Mouse (Mus musculus): Measurements from ENCODE around the gene Igfbp6.

Igfbp6 gene

GRCm38 (mm10) chr15:102108651-102109525 lies 35.3 kb upstream of the Igfbp6 start:
- DNase-seq (ENCODE audit: extremely low spot score): peak; percentile 76

GRCm38 (mm10) chr15:102110271-102110670 lies 33.9 kb upstream of the Igfbp6 start:
- no peak for DNase-seq (ENCODE audit: extremely low spot score)

DNA sequence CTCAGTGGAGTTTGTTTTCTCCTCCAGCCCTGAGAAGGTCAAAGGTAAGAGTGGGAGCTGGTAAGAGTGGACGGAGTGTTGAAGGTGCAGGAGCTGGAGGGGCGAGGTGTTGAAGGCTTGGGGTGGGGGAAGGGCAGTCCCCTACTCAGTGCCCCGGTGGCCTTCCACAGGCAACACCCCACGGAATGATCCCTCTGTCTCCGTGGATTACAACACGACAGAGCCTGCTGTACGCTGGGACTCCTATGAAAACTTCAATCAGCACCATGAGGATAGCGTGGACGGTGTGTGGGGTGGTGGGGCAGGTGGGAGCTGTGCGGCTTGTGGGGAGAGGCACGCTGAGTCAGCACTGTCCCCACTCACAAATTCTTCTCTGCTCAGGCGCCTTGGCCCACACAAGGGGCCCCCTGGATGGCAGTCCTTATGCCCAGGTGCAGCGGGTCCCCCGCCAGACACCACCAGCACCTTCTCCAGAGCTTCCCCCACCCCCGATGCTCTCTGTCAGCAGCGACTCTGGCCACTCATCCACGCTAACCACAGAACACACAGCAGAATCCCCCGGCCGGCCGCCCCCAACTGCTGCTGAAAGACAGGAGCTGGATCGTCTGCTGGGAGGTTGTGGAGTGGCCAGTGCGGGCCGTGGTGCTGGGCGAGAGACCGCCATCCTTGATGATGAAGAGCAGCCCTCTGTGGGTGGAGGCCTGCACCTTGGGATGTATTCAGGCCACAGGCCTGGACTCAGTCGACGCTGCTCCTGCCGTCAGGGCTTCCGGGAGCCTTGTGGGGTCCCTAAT lies 33.3 kb upstream of the Igfbp6 start:
- DNase-seq (ENCODE audit: extremely low spot score): no peak

GRCm38 (mm10) chr15:102111495-102111829 lies 32.7 kb upstream of the Igfbp6 start:
- no peak for DNase-seq (ENCODE audit: extremely low spot score)

- no peak for DNase-seq (ENCODE audit: extremely low spot score)
These were observed 32.0 kb upstream of the Igfbp6 start for GRCm38 (mm10) chr15:102112181-102112580.

DNA sequence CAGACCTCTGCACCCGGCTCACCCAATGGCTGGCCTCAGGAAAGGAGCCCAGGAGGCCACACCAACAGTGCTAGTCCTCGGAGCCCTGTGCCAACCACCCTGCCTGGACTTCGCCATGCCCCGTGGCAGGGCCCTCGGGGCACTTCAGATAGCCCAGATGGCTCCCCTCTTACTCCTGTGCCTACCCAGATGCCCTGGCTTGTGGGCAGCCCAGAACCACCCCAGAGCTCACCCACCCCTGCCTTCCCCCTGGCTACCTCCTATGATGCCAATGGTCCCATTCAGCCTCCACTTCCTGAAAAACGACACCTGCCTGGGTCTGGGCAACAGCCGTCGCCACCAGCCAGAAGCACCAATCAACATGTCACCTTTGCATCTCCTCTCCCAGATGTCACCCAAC lies 31.3 kb upstream of the Igfbp6 start:
- no peak for DNase-seq (ENCODE audit: extremely low spot score)

DNA sequence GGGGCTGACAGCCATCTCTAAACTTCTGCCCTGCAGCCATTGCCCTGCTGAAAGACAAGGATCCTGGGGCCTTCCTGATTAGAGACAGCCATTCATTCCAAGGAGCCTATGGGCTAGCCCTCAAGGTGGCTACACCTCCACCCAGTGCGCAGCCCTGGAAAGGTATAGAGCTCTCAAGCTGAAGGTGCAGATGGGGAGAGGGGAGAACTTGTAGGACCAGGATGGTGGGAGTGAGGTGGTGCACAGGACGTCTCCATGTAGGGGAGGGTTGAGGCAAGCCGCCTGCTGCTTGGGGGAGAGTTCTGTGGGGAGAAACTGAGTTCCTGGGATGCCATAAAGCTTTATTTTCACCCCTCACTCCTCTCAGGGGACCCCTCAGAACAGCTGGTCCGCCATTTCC lies 30.5 kb upstream of the Igfbp6 start:
- DNase-seq (ENCODE audit: extremely low spot score): no peak

DNA sequence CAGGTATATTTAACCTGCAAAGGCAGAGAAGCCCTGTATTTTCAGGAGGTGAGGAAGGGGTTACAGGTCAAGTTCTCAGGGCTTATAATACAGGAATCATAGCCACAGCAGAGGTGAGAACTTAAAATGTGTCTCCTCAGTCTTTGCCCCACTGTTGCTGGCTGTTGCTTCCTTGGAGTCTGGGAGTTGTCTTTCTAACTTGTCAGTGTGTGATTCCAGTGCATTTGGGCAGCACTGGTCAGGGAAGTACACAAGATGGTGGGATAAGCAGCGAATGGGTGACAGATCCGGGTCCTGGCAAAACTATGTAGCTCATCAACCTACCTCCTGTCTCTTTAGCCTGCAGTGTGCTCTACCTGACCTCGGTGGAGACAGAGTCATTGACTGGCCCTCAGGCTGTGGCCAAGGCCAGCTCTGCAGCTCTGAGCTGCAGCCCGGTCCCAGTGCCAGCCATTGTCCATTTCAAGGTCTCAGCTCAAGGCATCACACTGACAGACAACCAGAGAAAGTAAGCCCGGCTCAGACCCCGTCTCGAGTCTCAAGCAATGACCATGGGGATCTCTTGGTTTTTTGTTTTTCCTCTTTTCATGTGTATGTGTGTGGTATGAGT lies 29.4 kb upstream of the Igfbp6 start:
- DNase-seq (ENCODE audit: extremely low spot score): no peak

GRCm38 (mm10) chr15:102115731-102116231 lies 28.4 kb upstream of the Igfbp6 start:
- no peak for DNase-seq (ENCODE audit: extremely low spot score)

- no peak for DNase-seq (ENCODE audit: extremely low spot score)
These were observed 27.3 kb upstream of the Igfbp6 start for GRCm38 (mm10) chr15:102116753-102117415.

DNA sequence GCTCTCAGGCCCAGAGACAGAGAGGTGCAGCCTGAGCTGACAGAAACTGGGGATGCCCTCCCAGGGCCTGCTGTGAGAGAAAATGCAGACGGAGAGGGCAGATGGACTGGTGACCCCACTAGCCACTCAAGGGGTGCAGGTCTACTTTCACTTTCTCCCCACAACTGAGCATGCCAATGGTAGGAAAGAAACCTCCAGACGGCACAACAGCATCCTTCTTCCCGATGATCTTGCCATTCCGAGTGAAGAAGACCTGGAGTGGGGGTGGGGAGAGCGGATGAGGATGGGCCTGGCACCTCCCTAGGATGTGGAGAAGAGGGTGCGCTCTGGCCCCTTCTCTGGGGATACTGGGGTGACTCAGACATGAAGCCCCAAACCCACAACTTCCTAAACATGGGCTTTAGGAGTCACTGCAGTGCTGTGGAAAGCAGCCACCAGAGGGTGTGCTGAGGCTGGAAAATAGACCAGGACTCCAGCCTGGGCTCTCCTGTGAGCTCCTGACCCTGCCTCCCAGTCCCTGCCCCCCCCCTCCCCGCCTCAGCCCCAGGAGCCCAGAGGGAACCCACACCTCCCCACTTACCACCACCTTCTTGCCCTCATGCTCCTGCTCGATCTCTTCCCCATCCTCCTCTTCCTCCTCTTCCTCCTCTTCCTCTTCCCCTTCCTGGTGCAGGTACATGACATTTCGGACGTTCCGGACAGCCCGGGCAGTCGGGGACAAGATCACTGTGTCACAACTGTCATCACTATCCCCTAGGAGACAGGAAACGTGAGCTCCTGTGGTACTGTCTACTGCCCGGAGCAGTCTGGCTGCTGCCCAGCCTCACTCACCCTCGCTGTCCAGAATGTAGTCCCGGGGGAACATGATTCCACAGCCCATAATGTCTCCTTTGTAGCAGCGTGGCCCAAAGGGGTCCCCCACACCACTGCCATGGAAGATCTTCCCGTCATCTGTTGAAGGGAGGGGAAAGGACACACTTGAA lies 26.4 kb upstream of the Igfbp6 start:
- no peak for DNase-seq (ENCODE audit: extremely low spot score)

DNA sequence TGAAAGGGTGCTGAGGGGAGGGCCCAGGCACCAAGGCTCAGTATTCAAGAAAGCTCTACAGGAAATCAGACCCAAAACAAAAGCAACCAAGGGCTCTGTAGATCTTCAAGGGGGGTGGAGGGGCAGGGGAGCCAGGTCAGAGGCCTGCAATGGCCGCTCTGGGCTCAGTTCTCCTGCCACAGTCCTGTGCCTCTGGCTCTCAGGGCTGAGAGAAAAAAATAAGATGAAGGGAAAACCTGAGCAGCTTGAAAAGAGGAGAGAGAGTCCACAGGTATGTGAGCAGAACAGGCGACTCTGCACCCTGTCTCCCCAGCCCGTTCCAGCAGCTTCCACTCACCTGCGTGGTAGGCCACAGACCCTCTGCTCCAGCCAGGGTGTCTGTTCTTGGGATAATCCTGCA lies 25.6 kb upstream of the Igfbp6 start:
- DNase-seq (ENCODE audit: extremely low spot score): no peak

GRCm38 (mm10) chr15:102119121-102119830 lies 24.9 kb upstream of the Igfbp6 start:
- no peak for DNase-seq (ENCODE audit: extremely low spot score)

DNA sequence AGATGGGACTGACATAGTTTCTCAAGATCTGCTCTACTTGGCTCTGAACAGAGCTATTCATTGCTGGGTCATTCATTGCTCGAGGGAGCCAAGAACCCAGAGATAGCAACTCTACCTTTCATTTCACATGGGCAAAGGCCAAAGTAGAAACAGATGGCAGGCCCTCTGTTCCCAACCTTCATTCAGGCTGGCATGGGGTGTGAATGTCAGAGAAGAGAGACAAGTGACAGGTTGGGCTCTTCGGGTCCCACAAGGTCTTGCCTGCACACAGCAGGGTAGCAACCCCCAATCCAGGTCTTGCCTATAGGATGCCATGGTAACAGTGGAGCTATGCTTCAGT lies 24.4 kb upstream of the Igfbp6 start:
- no peak for DNase-seq (ENCODE audit: extremely low spot score)

- no peak for DNase-seq (ENCODE audit: extremely low spot score)
These were observed 23.6 kb upstream of the Igfbp6 start for GRCm38 (mm10) chr15:102120530-102120929.

GRCm38 (mm10) chr15:102126303-102126702 lies 17.9 kb upstream of the Igfbp6 start:
- DNase-seq (ENCODE audit: extremely low spot score): no peak

- DNase-seq (ENCODE audit: extremely low spot score): no peak
These were observed 10.8 kb upstream of the Igfbp6 start for GRCm38 (mm10) chr15:102133314-102133713.

DNA sequence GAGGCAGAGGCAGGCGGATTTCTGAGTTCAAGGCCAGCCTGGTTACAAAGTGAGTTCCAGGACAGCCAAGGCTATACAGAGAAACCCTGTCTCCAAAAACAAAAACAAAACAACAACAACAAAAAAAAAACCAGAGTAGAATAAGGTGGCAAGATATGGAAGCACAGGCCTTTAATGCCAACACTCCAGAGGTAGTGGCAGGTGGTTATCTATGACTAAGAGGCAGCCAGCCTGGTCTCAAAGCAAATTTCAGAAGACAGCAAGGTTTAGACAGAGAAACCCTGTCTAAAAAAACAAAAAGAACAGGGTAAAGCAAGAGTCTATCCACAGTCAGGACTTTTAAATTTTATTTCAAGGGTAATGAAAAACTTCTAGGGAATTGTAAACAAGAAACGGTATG lies 9.5 kb upstream of the Igfbp6 start:
- no peak for DNase-seq (ENCODE audit: extremely low spot score)

DNA sequence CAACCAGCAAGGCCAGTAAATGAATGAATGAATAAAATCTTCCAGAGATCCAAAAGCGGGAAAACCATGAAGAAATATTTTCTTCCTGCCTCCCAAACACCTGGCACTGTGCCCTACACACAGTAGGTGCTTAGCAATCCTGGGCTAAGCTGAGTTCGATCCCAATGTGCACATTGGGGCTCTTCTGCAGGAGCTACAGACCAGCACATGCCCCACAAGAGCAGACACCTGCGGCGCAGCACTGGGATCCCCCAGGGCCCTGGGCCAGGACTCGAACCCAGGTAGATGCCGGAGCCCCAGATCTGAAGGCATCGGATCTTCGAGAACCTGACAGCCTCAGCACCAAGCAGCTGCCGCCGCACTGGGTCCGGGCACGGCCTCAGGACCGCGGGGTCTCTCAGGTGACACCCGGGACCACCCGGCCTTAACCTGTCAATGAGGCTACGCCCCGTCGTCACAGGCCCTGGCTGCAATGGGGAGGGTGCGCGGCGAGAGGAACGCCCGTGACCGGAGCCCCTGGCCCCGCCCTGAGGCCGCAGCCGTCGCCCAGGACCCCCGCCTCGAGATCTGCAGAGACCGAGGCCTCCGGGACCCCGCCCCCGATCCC lies 8.5 kb upstream of the Igfbp6 start:
- DNase-seq (ENCODE audit: extremely low spot score): no peak
